Mouse (Mus musculus): Measurements from ENCODE around the gene Fam83f.

DNA sequence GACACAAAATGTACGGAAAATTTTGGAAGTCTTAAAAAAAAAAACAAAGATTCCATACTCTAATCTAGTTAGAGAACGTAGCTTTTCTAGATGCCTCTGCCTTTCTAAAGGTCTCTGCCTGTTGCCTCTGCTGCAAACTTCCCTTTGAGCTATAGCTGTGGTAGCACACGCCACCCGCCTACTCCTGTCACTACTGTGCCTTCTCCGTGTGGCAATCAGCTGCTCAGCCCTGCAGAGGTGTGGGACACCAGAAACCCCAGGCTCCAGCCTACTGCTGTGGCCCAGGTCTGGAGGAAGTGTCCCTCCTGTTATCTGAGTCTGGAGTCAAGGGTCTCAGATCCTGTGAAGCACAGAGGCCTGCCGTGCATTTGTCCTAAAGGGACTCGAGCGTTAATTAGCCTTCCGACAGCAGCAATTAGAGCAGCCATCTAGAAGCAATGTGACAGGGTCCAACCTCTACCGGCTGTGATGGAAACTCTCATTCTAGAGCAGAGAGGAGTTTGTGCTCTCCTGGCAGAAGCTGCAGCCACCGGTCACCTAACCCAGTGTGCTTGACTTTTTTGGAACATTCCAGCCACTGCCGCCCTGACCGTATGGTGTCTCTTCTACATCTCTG, 34.8 kb upstream of the Fam83f start:
- no peak for TF ChIP-seq EP300 (IDR thresholded peaks at IDR 0.05; ENCODE audit: low read depth)
- no peak for TF ChIP-seq CTCF (IDR thresholded peaks at IDR 0.05; ENCODE audit: low read depth)
